Mouse (Mus musculus) layer of hippocampus, adult 11-12 months (tissue): ENCODE data around the gene Akt1s1.

Experiments
- DNase-seq: peaks from one replicate; pipeline ENCODE4 v3.0.0; 2022; ENCODE audit warnings: low spot score

The Akt1s1 gene

DNA sequence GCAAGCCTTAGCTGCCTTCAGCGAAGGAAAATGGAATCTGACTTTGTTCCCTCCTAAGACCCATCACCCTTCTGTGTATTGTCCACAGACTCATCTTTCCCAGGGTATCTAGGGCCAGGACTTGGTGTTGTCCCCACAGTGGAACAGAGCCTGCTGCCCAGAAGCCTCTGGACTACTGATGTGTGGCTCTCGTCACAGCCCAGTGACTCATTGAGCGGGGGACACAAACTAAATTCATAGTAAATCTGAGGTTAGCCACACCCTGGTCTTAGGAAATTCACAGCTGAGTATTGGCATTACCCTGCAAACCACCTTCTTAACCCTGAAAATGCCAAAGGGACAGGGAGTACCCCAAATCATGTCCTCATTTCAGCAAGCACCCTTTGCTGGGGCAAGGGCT is 22.0 kb upstream of the Akt1s1 start:
- DNase-seq: no peak

- DNase-seq: no peak
These were observed 20.1 kb upstream of the Akt1s1 start for GRCm38 (mm10) chr7:44828706-44829105.

DNA sequence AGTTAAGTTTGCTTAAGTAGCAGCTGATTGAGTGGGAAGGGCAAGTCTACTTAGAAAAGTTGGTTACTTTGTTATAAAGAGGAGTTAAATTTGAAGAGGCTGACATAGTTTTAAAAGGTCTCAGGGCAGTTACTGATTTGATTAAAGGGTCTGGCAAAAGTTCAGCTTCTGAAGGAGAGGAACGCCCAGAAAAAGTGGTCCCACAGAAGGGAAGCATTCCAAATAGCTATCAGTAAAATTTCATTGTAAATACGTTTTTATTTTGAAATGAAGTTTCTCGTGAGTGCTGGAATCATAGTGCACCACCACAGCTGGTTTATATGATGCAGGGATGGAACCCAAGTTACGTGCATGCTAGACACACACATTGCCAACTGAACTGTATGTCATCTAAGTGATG is 16.0 kb upstream of the Akt1s1 start:
- no peak for DNase-seq

DNA sequence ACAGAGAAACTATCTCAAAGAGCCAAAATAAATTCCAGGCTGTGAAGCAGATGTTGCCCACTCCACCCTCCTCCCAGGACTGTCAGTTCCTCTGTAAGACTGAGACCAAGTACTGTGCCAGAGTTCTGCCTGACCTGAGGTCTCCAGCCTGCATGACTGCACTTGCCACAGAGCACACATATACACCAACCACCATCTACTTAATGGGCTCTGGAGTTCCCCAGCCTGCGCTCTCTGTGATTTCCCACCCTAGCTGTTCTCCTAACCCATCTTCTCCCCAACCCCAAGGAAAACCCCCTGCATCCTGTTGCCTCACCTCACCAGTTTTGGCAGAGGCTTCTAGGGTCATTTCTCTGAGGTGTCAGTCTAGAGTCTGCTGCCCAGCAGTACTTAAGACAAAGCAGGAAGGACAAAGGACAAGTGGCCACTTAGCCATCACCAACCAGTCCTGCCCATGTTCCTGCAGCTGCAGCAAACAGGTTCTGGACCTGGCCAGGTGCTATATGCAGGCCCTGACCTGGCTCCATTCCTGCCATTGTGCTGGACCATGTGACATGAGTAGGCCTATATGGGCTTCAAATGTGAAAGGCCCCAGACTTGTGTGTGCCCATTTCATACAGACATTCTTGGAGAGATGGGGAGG is 13.3 kb upstream of the Akt1s1 start:
- peak; percentile 12 for DNase-seq

DNA sequence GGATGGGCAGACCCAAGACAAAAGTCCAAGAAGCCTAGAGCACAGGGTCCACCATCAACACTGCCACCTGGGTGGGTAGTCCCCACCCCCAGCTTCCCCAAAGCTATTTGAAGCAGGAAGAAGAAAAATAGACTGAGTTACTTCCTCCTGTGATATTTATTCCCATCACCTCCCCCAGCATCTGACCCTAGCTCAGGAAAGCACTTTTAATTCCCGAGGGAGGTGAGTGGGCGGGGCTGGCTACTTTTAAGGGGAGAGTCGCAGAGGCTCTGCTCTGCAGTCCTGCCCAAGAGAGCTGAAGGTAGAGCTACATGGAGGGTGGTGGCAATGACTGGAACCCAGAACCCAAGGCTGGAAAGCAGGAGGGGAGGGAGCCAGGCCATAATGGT is 12.8 kb upstream of the Akt1s1 start:
- DNase-seq: peak; percentile 22

DNA sequence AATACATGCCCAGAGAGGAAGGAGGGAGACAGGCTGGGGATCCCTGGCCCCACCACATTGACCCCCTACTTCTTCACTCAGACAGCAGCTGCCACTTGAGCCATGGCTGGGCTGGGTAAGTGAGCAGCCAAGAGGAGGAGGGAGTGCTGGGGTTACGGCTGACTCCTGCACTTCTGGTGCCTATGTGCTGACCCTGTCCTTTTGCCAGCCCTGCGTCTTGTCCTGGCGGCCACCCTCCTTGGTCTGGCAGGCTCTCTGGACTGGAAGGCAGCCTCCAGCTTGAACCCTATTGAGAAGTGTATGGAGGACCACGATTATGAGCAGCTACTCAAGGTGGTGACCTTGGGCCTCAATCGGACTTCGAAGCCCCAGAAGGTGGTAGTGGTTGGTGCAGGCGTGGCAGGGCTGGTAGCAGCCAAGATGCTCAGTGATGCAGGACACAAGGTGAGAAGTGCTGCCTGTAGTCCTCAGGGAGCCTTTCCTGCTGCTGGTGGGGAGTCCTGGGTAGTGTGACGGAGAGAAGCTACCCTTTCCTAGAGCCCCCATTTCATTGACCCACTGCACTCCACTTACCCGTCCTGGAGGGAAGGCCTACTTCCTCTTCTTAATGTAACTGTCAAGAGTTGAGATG is 12.3 kb upstream of the Akt1s1 start:
- no peak for DNase-seq

GRCm38 (mm10) chr7:44838073-44838472 is 10.7 kb upstream of the Akt1s1 start:
- DNase-seq: no peak

GRCm38 (mm10) chr7:44839171-44839490 is 9.7 kb upstream of the Akt1s1 start:
- no peak for DNase-seq

DNA sequence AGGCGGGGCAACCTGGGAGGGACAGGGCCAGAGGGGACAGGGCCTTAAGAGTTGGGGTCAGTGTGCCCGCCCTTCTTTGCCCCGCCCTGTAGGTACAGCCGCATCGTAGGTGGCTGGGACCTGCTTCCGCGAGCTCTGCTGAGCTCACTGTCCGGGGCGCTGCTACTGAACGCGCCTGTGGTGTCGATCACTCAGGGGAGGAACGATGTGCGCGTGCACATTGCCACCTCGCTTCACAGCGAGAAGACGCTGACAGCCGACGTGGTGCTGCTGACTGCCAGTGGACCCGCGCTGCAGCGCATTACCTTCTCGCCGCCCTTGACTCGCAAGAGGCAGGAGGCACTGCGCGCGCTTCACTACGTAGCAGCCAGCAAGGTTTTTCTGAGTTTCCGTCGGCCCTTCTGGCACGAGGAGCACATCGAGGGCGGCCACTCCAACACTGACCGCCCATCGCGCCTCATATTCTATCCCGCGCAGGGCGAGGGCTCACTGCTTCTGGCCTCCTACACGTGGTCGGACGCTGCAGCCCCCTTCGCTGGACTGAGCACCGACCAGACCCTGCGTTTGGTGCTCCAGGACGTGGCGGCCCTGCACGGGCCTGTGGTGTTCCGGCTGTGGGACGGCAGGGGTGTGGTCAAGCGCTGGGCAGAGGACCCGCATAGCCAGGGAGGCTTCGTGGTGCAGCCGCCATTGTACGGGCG is 9.2 kb upstream of the Akt1s1 start:
- no peak for DNase-seq

DNA sequence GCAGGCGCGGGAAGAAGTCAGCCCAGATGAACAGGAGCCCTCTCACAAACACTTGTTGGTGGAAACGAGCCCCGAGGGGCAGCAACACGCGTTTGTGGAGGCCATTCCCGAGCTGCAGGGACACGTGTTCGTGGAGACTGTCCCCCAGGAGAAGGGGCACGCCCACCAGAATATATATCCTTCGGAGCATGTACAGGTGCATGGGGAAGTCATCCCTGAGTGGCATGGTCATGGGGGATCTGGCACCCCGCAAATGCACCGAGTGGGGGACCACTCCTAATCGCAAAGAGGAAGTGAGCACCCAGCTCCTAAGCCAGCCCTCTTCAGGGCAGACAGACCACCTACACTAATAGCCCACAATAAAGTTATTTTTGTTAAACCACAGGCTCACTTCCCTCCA is 8.4 kb upstream of the Akt1s1 start:
- no peak for DNase-seq

DNA sequence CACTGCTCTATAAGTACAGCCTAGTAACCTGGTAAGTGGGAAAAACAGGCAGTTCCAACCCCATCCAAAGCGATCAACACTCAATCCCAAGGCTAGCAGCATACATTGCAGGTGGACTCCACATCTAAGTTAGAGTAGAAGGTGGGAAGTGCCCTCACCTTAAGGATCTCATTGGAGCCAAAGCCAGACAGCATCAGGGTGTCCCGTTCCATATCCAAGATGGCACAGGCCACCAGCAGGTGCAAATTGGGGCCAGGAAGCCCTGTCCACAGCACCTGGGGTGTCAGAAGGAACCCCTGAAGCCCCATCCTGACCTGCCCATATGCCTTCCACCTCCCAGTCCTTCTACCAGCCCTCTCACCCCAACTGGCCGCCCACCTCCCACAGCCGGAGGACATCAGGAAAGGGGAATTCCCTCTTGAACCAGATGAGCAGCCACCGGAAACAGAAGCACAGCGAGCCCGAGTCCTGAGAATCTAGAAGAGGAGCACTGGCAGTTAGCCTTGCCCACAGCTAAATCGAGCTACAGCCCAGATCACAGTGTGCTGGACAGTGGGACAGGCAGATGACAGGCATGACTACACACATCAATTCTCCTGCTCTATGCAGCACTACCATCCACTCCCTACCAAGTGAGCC is 6.8 kb upstream of the Akt1s1 start:
- DNase-seq: no peak

DNA sequence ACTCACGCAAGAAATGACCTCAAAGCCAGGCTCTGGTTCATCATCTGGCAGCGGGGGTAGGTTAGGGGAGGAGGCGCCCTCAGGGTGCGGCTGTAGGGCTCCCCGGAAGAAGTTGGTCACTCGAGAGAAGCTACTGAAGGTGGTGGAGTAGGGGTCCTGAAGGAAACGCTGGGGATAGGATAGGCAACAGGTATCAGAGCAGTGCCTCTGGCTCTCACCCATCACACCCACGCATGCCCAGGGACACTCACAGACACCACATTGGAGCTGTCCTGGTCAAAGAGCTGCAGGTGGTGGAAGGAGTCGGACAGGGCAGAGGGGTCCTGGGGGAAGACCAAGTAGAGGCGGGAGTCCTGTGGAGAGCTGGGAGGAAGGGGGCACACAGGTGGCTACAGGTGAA is 3.8 kb upstream of the Akt1s1 start:
- no peak for DNase-seq

DNA sequence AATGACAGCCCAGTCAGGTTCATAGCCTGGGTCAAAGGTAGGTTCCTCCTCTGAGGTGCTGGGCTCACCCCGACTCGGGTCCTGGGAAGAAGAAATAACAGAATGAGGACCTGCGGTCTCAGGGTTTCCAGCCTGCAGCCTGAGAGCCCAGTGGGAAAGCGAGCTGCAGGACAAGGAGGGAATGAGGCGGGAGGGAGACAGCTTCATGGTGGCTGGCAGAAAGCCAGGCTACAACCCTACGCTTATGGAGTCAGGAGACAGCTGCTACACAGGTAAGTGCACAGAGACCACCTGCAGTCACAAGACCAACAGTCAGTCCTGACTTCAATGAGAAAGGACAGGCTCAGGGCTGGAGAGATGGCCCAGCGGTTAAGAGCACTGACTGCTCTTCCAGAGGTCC is 2.0 kb upstream of the Akt1s1 start:
- DNase-seq: no peak

- DNase-seq: no peak
These were observed 1.0 kb upstream of the Akt1s1 start for GRCm38 (mm10) chr7:44847772-44848171.

- peak; percentile 94 for DNase-seq
These were observed 773 bp downstream of the Akt1s1 start for GRCm38 (mm10) chr7:44849416-44850111.

DNA sequence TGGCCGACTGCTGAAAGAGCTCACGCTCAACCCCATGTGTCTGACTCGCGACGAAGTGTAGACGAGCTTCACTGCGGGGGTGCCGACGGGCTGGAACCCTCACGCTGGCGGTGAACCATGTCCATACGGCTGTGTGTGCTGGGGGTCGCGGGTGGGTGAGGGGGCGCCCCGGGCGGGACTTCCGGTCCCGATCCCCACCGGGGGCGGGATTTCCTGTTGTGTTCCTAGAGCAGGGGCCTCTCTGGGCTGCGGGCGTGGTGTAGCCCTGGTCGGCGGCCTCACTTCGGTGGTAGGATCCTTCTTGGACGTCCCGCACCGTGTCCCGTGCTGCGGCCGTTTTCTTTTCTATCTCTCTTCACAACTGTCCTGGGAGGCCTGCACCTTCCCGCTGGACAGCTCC is 1.4 kb downstream of the Akt1s1 start:
- peak; percentile 79 for DNase-seq

DNA sequence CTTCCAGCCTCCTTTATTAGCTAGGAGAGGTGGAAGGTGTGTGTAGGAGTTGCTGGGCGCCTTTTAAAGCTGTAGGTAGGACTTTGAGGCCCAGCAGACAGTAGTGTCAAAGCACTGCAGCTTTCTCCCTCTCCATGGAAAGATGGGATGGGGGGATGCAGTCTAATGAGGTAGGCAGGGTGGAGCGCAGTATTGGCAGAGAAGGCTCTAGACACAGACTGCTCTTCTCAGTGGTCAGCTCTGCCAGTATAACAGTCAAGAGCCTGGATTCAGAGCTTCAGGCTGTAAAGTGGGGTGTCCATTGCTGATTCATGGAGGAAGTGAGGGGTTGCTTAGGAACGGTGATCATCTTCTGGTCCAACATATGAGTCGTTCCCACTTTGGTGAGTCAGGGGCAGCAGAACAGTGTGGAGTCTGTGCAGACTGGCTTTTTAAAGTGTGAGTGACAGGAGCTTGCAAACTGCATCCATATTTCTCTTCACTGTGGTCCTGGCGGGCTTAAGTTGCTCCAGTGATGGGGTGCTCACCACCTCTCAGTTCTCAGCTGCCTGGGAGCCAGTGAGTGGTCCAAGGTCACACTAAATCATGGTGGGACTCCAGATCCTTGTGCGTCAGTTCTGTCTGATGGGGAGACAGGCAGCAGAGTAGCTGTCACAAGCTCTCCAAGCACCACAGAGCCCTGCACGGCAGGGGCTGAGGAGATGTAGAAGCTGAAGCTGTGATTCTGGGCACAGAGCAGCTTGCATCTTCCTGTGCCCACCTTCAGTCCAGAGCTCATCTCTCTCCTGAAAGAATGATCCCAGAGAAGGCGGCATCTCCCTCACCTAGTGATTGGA is 2.2 kb downstream of the Akt1s1 start:
- no peak for DNase-seq

DNA sequence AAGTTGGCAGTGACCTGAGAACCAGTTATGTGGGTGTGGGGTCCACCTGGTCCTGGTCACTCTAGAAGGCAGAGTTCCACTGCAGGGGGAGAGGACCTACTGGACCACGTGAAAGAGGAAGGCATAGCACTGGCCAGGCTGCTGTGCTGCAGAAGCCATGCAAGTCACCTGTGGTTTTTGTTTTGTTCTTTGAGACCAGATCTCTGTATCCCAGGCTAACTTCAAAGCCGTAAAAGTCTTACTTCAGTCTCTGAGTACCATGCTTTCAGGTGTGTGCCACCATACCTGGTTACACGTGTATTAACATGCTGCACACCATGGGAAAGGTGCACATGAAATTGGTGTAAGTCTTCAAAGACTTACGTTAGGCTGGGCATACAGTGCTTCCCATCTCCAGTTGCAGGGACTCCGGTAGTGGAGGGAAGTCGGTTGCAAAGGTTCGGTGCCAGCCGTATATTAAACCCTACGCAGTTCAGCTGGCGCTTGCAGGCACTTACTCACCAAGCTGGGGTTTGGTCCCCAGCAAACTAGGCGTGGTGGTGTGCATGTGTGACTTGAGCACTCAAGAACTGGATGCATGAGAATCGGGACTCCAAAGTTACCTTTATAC is 2.9 kb downstream of the Akt1s1 start:
- no peak for DNase-seq

- DNase-seq: no peak
These were observed 3.7 kb downstream of the Akt1s1 start for GRCm38 (mm10) chr7:44852259-44853027.

DNA sequence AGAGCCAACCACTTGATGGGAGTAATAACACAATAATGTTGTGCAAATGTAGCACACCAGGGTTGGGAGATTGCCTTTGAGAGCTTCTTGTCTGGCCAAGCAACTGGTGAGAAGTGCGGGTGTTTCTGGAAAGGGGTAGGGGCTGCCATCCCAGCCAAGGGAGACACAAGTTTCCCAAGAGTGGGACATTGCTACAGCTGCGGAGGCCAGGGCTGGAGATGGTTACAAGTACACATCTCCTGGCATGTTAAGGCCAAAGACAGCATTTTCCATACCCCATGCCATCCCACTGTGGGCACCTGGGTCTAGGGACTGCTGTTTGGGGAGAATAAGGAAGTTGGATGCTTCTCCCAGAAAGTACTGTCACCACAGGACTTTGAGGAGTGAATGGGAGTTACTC is 4.3 kb downstream of the Akt1s1 start:
- no peak for DNase-seq
